Mouse (Mus musculus) embryonic stem cell, embryonic (primary cell): ENCODE data around the gene Syt15.

ENCODE experiments used
- CTCF ChIA-PET, 4 experiments: fragments of 300-600 bp in 2 of 4; fragments of 350-600 bp in 2 of 4; sonication (Branson Sonifier 250); formaldehyde crosslinking; loops; one replicate each; lab custom pipeline; 2022; ENCODE audit warnings: inconsistent platforms in 2 of 4; lab: Charles Lee
- POLR2A ChIA-PET, 4 experiments: fragments of 300-600 bp in 2 of 4; fragments of 350-600 bp in 2 of 4; sonication (Branson Sonifier 250); formaldehyde crosslinking; loops; one replicate each; lab custom pipeline; 2022; ENCODE audit warnings: antibody characterized with exemption in 4 of 4, inconsistent platforms in 1 of 4; lab: Charles Lee

The Syt15 gene

GRCm38 (mm10) chr14:34219295-34219694, at the start of gene Syt15:
TSS of gene Syt15 (plus strand) at chr14:34219595.
- POLR2A ChIA-PET, result interaction anchor here in 1 of 4 experiments (0.9 kb wide), 1 partner anchor 15 kb away, joined by 3 read pairs; no protein-coding TSS in a partner anchor
- CTCF ChIA-PET, result interaction anchor here in 1 of 4 experiments (0.8 to 1.7 kb wide), 4 partner anchors 11 to 112 kb away, joined by 3 to 5 read pairs (median 4); no protein-coding TSS in a partner anchor

GRCm38 (mm10) chr14:34171107-34171506, 48.3 kb upstream of the Syt15 start:
- CTCF ChIA-PET, result interaction anchor here in 2 of 4 experiments (0.6 to 1.1 kb wide), 3 partner anchors 18 to 202 kb away, joined by 3 to 6 read pairs (median 3); no protein-coding TSS in a partner anchor
- POLR2A ChIA-PET, result interaction anchor here in 1 of 4 experiments (0.6 kb wide), 1 partner anchor 135 kb away, joined by 7 read pairs; no protein-coding TSS in a partner anchor

- CTCF ChIA-PET, result interaction anchor here in 1 of 4 experiments (0.6 to 1.6 kb wide), 2 partner anchors 9 to 195 kb away, joined by 4 read pairs; partner anchors contain the start of gene Sncg
- POLR2A ChIA-PET, result no interaction called here
Observed at GRCm38 (mm10) chr14:34179351-34179750, 40.0 kb upstream of the Syt15 start.

- CTCF ChIA-PET, result no interaction called here
Observed at GRCm38 (mm10) chr14:34183101-34183500, 36.3 kb upstream of the Syt15 start.

GRCm38 (mm10) chr14:34188629-34189028, 30.8 kb upstream of the Syt15 start:
- ChIA-PET POLR2A (interaction anchor here in 2 of 4 experiments (0.6 to 2.1 kb wide), 10 partner anchors 28 to 1182 kb away, joined by 3 to 8 read pairs (median 4); no protein-coding TSS in a partner anchor), CTCF (interaction anchor here (0.6 to 1.8 kb wide), 42 partner anchors 9 to 407 kb away, joined by 3 to 13 read pairs (median 4); partner anchors contain the start of genes Gprin2 (in 2 of the 4), Anxa8 (in 1 of the 4) and Syt15 (in 1 of the 4))

More at GRCm38 (mm10) chr14:34183101-34183500, 36.3 kb upstream of the Syt15 start:
- POLR2A ChIA-PET, result no interaction called here

- CTCF ChIA-PET, result interaction anchor here (0.7 to 1.4 kb wide), 6 partner anchors 9 to 406 kb away, joined by 3 to 4 read pairs (median 4); no protein-coding TSS in a partner anchor
- POLR2A ChIA-PET, result interaction anchor here in 2 of 4 experiments (0.7 to 1.3 kb wide), 5 partner anchors 9 to 270 kb away, joined by 3 read pairs; no protein-coding TSS in a partner anchor
Observed at GRCm38 (mm10) chr14:34190361-34190760, 29.0 kb upstream of the Syt15 start.

GRCm38 (mm10) chr14:34193879-34194278, 25.5 kb upstream of the Syt15 start:
- CTCF ChIA-PET, result interaction anchor here in 2 of 4 experiments (0.5 to 0.7 kb wide), 2 partner anchors 89 to 1142 kb away, joined by 3 read pairs; no protein-coding TSS in a partner anchor
- POLR2A ChIA-PET, result interaction anchor here in 1 of 4 experiments (1.0 kb wide), 1 partner anchor 185 kb away, joined by 3 read pairs; no protein-coding TSS in a partner anchor

- POLR2A ChIA-PET, result interaction anchor here in 2 of 4 experiments (0.6 to 1.5 kb wide), 6 partner anchors 10 to 183 kb away, joined by 3 to 5 read pairs (median 3); no protein-coding TSS in a partner anchor
- CTCF ChIA-PET, result interaction anchor here in 2 of 4 experiments (0.5 to 1.0 kb wide), 3 partner anchors 37 to 40 kb away, joined by 4 read pairs; no protein-coding TSS in a partner anchor
Observed at GRCm38 (mm10) chr14:34195466-34195865, 23.9 kb upstream of the Syt15 start.

GRCm38 (mm10) chr14:34196706-34197105, 22.7 kb upstream of the Syt15 start:
- POLR2A ChIA-PET, result interaction anchor here in 1 of 4 experiments (0.6 to 1.2 kb wide), 2 partner anchors 20 to 791 kb away, joined by 3 to 4 read pairs; no protein-coding TSS in a partner anchor
- CTCF ChIA-PET, result no interaction called here

GRCm38 (mm10) chr14:34200738-34201230, 18.6 kb upstream of the Syt15 start:
- ChIA-PET POLR2A (interaction anchor here in 2 of 4 experiments (1.2 to 1.5 kb wide), 3 partner anchors 10 to 159 kb away, joined by 3 read pairs; partner anchors contain the start of gene Anxa8 (in 1 of the 2)), CTCF (interaction anchor here in 3 of 4 experiments (0.6 to 2.3 kb wide), 4 partner anchors 12 to 109 kb away, joined by 3 to 9 read pairs (median 4); no protein-coding TSS in a partner anchor)

- POLR2A ChIA-PET, result interaction anchor here in 2 of 4 experiments (1.1 to 1.5 kb wide), 5 partner anchors 10 to 259 kb away, joined by 3 read pairs; partner anchors contain the start of gene Anxa8 (in 1 of the 2)
- CTCF ChIA-PET, result interaction anchor here (0.6 to 2.4 kb wide), 10 partner anchors 9 to 708 kb away, joined by 3 to 9 read pairs (median 4); no protein-coding TSS in a partner anchor
Observed at GRCm38 (mm10) chr14:34201231-34202035, 18.0 kb upstream of the Syt15 start, which contains the start of gene Gprin2. TSS of gene Gprin2 (minus strand) at chr14:34201653.

GRCm38 (mm10) chr14:34207996-34208395, 11.4 kb upstream of the Syt15 start:
- CTCF ChIA-PET, result interaction anchor here in 2 of 4 experiments (0.7 to 1.7 kb wide), 6 partner anchors 12 to 249 kb away, joined by 3 to 5 read pairs (median 4); no protein-coding TSS in a partner anchor

GRCm38 (mm10) chr14:34208651-34209050, 10.7 kb upstream of the Syt15 start:
- CTCF ChIA-PET, result interaction anchor here in 2 of 4 experiments (0.6 to 1.7 kb wide), 7 partner anchors 10 to 1724 kb away, joined by 3 to 4 read pairs (median 4); no protein-coding TSS in a partner anchor

More at GRCm38 (mm10) chr14:34207996-34208395, 11.4 kb upstream of the Syt15 start:
- POLR2A ChIA-PET, result interaction anchor here in 1 of 4 experiments (0.5 kb wide), 1 partner anchor 914 kb away, joined by 3 read pairs; no protein-coding TSS in a partner anchor

GRCm38 (mm10) chr14:34209080-34209479, 10.3 kb upstream of the Syt15 start:
- POLR2A ChIA-PET, result no interaction called here
- CTCF ChIA-PET, result interaction anchor here in 2 of 4 experiments (0.6 to 1.9 kb wide), 8 partner anchors 10 to 1725 kb away, joined by 3 to 6 read pairs (median 4); no protein-coding TSS in a partner anchor

More at GRCm38 (mm10) chr14:34208651-34209050, 10.7 kb upstream of the Syt15 start:
- POLR2A ChIA-PET, result no interaction called here

- ChIA-PET CTCF (interaction anchor here in 3 of 4 experiments (0.6 to 1.9 kb wide), 5 partner anchors 8 to 171 kb away, joined by 3 to 6 read pairs (median 3); no protein-coding TSS in a partner anchor), POLR2A (no interaction called here)
Observed at GRCm38 (mm10) chr14:34209942-34210341, 9.5 kb upstream of the Syt15 start.

- POLR2A ChIA-PET, result interaction anchor here in 2 of 4 experiments (0.5 to 0.6 kb wide), 5 partner anchors 9 to 860 kb away, joined by 3 to 8 read pairs (median 4); no protein-coding TSS in a partner anchor
- CTCF ChIA-PET, result interaction anchor here in 2 of 4 experiments (1.2 to 1.6 kb wide), 3 partner anchors 19 to 27 kb away, joined by 4 to 6 read pairs (median 4); no protein-coding TSS in a partner anchor
Observed at GRCm38 (mm10) chr14:34215451-34216127, 3.8 kb upstream of the Syt15 start.
